Mouse (Mus musculus) frontal cortex, adult 2 months (tissue): ENCODE data around the gene Upp2. TPM values are rescaled to one million over a fixed set of nuclear protein-coding genes. Genes with fewer than 3 reads are reported as not detected.

ENCODE experiments used
- DNase-seq, 2 experiments: peaks; one replicate each; pipeline ENCODE4 v3.0.0; 2022; ENCODE audit warnings: low spot score in 1 of 2; ENCODE audit errors: extremely low spot score in 1 of 2
- polyA plus RNA-seq: library from polyadenylated mRNA; depleted of rRNA; stranded (reverse); fragments of >200 nt; gene quantifications from 2 replicates; pipeline ENCODE4 v1.2.3, GENCODE M21; 2012

Upp2 gene
- polyA plus RNA-seq, 1 experiment: 41.0 TPM

GRCm38 (mm10) chr2:58743446-58743845 is 176.3 kb downstream of the Upp2 start:
- no peak for DNase-seq

GRCm38 (mm10) chr2:58747483-58748229 is 180.6 kb downstream of the Upp2 start:
- no peak for DNase-seq

- DNase-seq: no peak
Measured at GRCm38 (mm10) chr2:58748296-58748695, 181.2 kb downstream of the Upp2 start.

- DNase-seq: no peak
Measured at GRCm38 (mm10) chr2:58752891-58753290, 185.8 kb downstream of the Upp2 start.

- DNase-seq: no peak
Measured at GRCm38 (mm10) chr2:58754736-58755135, 187.6 kb downstream of the Upp2 start.

GRCm38 (mm10) chr2:58758081-58758480 is 191.0 kb downstream of the Upp2 start:
- no peak for DNase-seq

GRCm38 (mm10) chr2:58759676-58760075 is 192.6 kb downstream of the Upp2 start:
- peak in 1 of 2 experiments; percentile 19 for DNase-seq

GRCm38 (mm10) chr2:58765141-58765540 is 198.0 kb downstream of the Upp2 start:
- DNase-seq: peak; percentile 44 to 82

GRCm38 (mm10) chr2:58773833-58774232 is 206.7 kb downstream of the Upp2 start:
- DNase-seq: no peak

GRCm38 (mm10) chr2:58778986-58779495 is 211.9 kb downstream of the Upp2 start:
- no peak for DNase-seq

- DNase-seq: no peak
Measured at GRCm38 (mm10) chr2:58783526-58783925, 216.4 kb downstream of the Upp2 start.

GRCm38 (mm10) chr2:58786177-58786576 is 219.1 kb downstream of the Upp2 start:
- DNase-seq: no peak

- DNase-seq: no peak
Measured at GRCm38 (mm10) chr2:58786681-58787080, 219.6 kb downstream of the Upp2 start.

- no peak for DNase-seq
Measured at GRCm38 (mm10) chr2:58787360-58787759, 220.3 kb downstream of the Upp2 start.

- DNase-seq: no peak
Measured at GRCm38 (mm10) chr2:58789934-58790333, 222.8 kb downstream of the Upp2 start.

- no peak for DNase-seq
Measured at GRCm38 (mm10) chr2:58790361-58790760, 223.3 kb downstream of the Upp2 start.

- no peak for DNase-seq
Measured at GRCm38 (mm10) chr2:58794489-58794888, 227.4 kb downstream of the Upp2 start.

GRCm38 (mm10) chr2:58795432-58795831 is 228.3 kb downstream of the Upp2 start:
- DNase-seq: no peak

GRCm38 (mm10) chr2:58797506-58797905 is 230.4 kb downstream of the Upp2 start:
- no peak for DNase-seq

GRCm38 (mm10) chr2:58799126-58799525 is 232.0 kb downstream of the Upp2 start:
- peak in 1 of 2 experiments; percentile 10 for DNase-seq

- DNase-seq: no peak
Measured at GRCm38 (mm10) chr2:58799623-58800022, 232.5 kb downstream of the Upp2 start.

GRCm38 (mm10) chr2:58812941-58813340 is 245.8 kb downstream of the Upp2 start:
- no peak for DNase-seq
